Mouse (Mus musculus) kidney, adult 10 weeks (tissue): ENCODE data around the gene Zfp758. TPM values are rescaled to one million over a fixed set of nuclear protein-coding genes. Genes with fewer than 3 reads are reported as not detected.

ENCODE experiments used
- polyA plus RNA-seq: library from polyadenylated mRNA; stranded (reverse); fragments of 350-450 nt; fragmentation: Illumina TruSeq; extraction: RNeasy Lipid Tissue Mini Kit (QIAGEN cat#74804); gene quantifications from one replicate; pipeline ENCODE4 v1.2.3, GENCODE M21; 2014; ENCODE audit warnings: low read depth, low replicate concordance

Gene Zfp758
- 49.9 TPM for polyA plus RNA-seq

GRCm38 (mm10) chr17:22361101-22361781 is at the start of gene Zfp758, which contains the start of gene Zfp944:
Zfp758 (plus strand) TSS chr17:22361453.
Zfp944 (minus strand) TSS chr17:22361400.

GRCm38 (mm10) chr17:22314730-22315226 is 46.5 kb upstream of the Zfp758 start, which contains the start of gene CT030661.1:
CT030661.1 (minus strand) TSS chr17:22314837.

GRCm38 (mm10) chr17:22423952-22424617 is 62.8 kb downstream of the Zfp758 start, which contains the start of gene Zfp946:
Zfp946 (plus strand) TSS chr17:22424222.

Other genes starting within 250 kb of the Zfp758 start
- gene Zfp947, start 195.3 kb upstream of the Zfp758 start, polyA plus RNA-seq: 7.5 TPM
- gene Zfp994, start 135.8 kb upstream of the Zfp758 start, polyA plus RNA-seq: 25.5 TPM
- 48.0 TPM for gene CT030661.1, start 46.6 kb upstream of the Zfp758 start, polyA plus RNA-seq
- gene Zfp944, start 53 bp upstream of the Zfp758 start, polyA plus RNA-seq: 47.3 TPM
- gene Zfp946, start 62.8 kb downstream of the Zfp758 start, polyA plus RNA-seq: 67.6 TPM
- not detected for gene Vmn2r111, start 212.0 kb downstream of the Zfp758 start, polyA plus RNA-seq
- gene Vmn2r112, start 239.5 kb downstream of the Zfp758 start, polyA plus RNA-seq: not detected